Mouse (Mus musculus) hindbrain, embryonic 10.5 days (tissue): Measurements from ENCODE around the gene Gm37240. TPM values are rescaled to one million over a fixed set of nuclear protein-coding genes. Genes with fewer than 3 reads are reported as not detected.

Experiments used
- DNase-seq: peaks from one replicate; pipeline ENCODE4 v3.0.0-alpha.2; 2017; ENCODE audit warnings: low spot score
- H3K27ac ChIP-seq: fragments of 300-500 bp; sonication (generic); 2 replicates; pipeline ENCODE4 v1.5.1; 2016; ENCODE audit warnings: mild to moderate bottlenecking, moderate library complexity
- H3K27me3 ChIP-seq: fragments of 300-500 bp; sonication (generic); 2 replicates; pipeline ENCODE4 v1.6.1; 2016; ENCODE audit warnings: mild to moderate bottlenecking; ENCODE audit not compliant: poor library complexity, insufficient read depth, severe bottlenecking
- H3K36me3 ChIP-seq: fragments of 300-500 bp; sonication (generic); 2 replicates; pipeline ENCODE4 v1.6.1; 2016; ENCODE audit warnings: mild to moderate bottlenecking, moderate library complexity
- H3K4me1 ChIP-seq: fragments of 300-500 bp; sonication (generic); replicated peaks from 2 replicates; pipeline ENCODE4 v1.6.1; 2016; ENCODE audit warnings: mild to moderate bottlenecking
- H3K4me3 ChIP-seq: fragments of 300-500 bp; sonication (generic); 2 replicates; pipeline ENCODE4 v1.5.1; 2016; ENCODE audit warnings: mild to moderate bottlenecking, moderate library complexity
- H3K9me3 ChIP-seq: fragments of 300-500 bp; sonication (generic); 2 replicates; pipeline ENCODE4 v1.6.1; 2016; ENCODE audit warnings: mild to moderate bottlenecking, moderate library complexity
- WGBS: fragments of 180-500 bp; shearing (Covaris S2); methylation state at CpG from one replicate; pipeline ENCODE4 v1.1.7; 2016; 5-methylcytosine and 5-hydroxymethylcytosine counted together
- polyA plus RNA-seq: library from polyadenylated mRNA; unstranded; fragments of >200 nt; fragmentation: Nextera tagmentation; extraction: Ambion mirVana; gene quantifications from 2 replicates; pipeline ENCODE4 v1.2.1, GENCODE M21; 2016

Gm37240 gene
- polyA plus RNA-seq, 1 experiment from 2014 or later: 1.4 TPM

DNA sequence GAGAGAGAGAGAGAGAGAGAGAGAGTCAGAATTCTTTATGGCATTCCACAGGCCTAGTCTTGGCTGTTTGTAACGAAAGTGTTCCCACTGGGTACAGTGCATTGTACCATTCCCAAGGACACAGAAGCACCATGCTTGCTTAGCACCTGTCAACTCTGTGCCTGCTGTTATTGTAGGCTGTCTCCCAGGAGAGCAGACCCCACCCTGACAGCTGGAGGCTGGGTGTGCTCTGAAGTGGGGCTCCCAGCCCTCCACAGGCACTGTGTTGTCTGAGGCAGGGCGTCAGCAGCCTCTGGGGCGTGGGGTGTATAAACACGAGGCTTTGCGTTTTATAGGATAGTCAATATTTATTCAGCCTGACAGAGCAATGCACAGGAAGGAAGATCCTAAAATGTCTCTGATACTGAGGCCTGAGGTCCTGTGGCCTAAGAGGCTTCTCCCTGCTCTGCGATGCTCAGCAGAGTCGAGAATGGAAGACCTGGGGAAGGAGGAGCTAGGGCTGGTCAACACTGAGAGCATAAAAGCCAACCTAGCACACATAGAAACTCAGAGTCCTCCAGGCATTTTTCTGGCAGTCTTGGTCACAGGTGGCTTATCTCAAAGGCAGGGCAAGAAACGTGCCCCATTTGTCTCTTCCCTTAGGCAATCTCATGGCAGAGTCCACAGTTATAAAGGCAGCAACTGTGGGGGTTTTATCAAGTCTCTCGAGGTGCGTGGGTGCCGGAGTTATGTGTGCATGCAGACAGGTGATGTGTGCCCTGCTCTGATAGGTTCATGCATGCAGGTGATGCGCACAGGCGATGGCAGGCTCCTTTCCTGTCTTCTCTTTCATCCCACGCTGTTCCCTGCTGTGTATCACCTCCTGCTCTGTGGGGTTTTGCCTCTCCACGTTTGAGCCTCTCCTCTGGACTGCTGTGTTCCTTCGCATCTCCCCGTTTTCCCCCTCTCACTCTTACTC lies 677.2 kb downstream of the Gm37240 start:
- Histone ChIP-seq H3K4me1 (no peaks in the 10 kb centered on the region), H3K27ac (no peak overlapping the region), H3K27me3 (no peaks in the 10 kb centered on the region), H3K9me3 (no peaks in the 10 kb centered on the region), H3K36me3 (no peaks in the 10 kb centered on the region), H3K4me3 (no peak overlapping the region)
- DNase-seq: no peak
- 80% methylated on average over 17 of the region's 17 CpGs for WGBS

- WGBS: 88% methylated on average over 7 of the region's 7 CpGs
- Histone ChIP-seq H3K9me3 (no peaks in the 10 kb centered on the region), H3K36me3 (no peaks in the 10 kb centered on the region), H3K4me3 (no peak overlapping the region), H3K27ac (no peak overlapping the region), H3K27me3 (no peaks in the 10 kb centered on the region), H3K4me1 (peaks cover 8% of the 10 kb centered on the region)
- no peak for DNase-seq
These were observed 680.8 kb downstream of the Gm37240 start for GRCm38 (mm10) chr3:85206475-85206874.

DNA sequence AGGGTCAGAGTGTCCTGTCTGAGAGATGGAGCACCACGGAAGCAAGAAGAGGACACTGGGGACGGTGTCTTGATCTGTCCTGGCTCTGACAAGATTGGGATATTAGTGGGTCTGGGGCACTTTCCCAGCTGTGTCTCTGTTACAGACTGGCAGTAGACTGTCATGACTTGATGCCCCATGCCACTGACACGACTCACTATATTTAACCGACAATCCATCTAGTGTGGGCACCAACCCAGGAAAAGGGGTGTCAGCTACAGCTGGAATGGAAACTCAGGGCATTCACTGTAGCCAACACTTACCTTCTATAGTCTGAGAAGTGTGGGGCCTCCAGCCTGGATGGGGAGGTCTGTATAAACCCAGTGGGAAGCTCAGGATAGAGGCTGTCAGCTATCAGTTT lies 681.4 kb downstream of the Gm37240 start:
- no peaks in the 10 kb centered on the region for H3K27me3 ChIP-seq
- 95% methylated on average over 4 of the region's 4 CpGs for WGBS
- no peak overlapping the region for H3K4me3 ChIP-seq
- no peak overlapping the region for H3K27ac ChIP-seq
- no peak for DNase-seq
- H3K4me1 ChIP-seq: peaks cover 8% of the 10 kb centered on the region
- H3K9me3 ChIP-seq: no peaks in the 10 kb centered on the region
- no peaks in the 10 kb centered on the region for H3K36me3 ChIP-seq

DNA sequence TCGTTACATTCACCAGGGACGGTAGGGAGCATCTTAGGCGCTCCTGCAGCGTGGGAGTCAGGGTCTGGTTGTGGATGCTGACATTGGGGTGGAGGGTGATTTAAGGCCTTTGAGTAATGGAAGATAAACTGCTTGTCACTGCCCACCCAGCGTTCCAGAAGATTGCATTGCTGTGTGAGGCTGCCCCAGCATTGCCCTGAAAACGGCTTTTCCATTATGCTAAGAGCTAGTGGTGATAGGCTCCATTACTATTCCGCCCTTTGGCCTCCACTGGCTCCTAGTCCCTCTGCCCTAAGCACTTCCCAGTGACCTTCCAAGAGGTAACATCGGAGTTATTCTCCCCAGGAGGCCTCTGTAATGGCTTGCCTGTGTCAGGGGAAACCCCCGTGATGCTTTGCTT lies 683.7 kb downstream of the Gm37240 start:
- Histone ChIP-seq H3K36me3 (no peaks in the 10 kb centered on the region), H3K4me1 (peaks cover 8% of the 10 kb centered on the region), H3K4me3 (no peak overlapping the region), H3K27ac (no peak overlapping the region), H3K27me3 (no peaks in the 10 kb centered on the region), H3K9me3 (no peaks in the 10 kb centered on the region)
- DNase-seq: no peak
- 67% methylated on average over 9 of the region's 9 CpGs for WGBS

DNA sequence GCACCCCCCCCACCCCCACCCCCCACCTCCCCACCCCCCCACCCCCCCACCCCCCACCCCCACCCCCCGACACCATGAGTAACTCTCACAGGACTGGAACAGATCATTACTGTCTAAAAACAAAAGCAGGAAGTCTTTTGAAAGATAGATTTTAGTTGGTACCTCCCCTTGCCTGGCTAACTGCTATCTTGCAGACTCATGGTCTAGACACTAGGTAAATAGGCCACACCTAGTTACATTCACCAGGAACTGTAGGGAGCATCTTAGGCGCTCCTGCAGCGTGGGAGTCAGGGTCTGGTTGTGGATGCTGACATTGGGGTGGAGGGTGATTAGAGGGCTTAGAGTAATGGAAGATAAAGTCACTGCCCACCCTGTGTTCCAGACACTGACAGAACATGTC lies 684.6 kb downstream of the Gm37240 start:
- no peak for DNase-seq
- Histone ChIP-seq H3K27ac (no peak overlapping the region), H3K4me1 (peaks cover 8% of the 10 kb centered on the region), H3K36me3 (no peaks in the 10 kb centered on the region), H3K4me3 (no peak overlapping the region), H3K9me3 (no peaks in the 10 kb centered on the region), H3K27me3 (no peaks in the 10 kb centered on the region)
- 82% methylated on average over 3 of the region's 3 CpGs for WGBS

- peaks cover 8% of the 10 kb centered on the region for H3K4me1 ChIP-seq
- H3K9me3 ChIP-seq: no peaks in the 10 kb centered on the region
- H3K27me3 ChIP-seq: no peaks in the 10 kb centered on the region
- WGBS: 84% methylated on average over 4 of the region's 4 CpGs
- H3K4me3 ChIP-seq: no peak overlapping the region
- H3K27ac ChIP-seq: no peak overlapping the region
- H3K36me3 ChIP-seq: no peaks in the 10 kb centered on the region
- no peak for DNase-seq
These were observed 685.5 kb downstream of the Gm37240 start for GRCm38 (mm10) chr3:85201785-85202184.

- no peaks in the 10 kb centered on the region for H3K27me3 ChIP-seq
- H3K4me3 ChIP-seq: no peak overlapping the region
- no peak for DNase-seq
- no peaks in the 10 kb centered on the region for H3K9me3 ChIP-seq
- H3K27ac ChIP-seq: no peak overlapping the region
- H3K36me3 ChIP-seq: no peaks in the 10 kb centered on the region
- WGBS: 95% methylated on average over 3 of the region's 3 CpGs
- H3K4me1 ChIP-seq: no peaks in the 10 kb centered on the region
These were observed 688.8 kb downstream of the Gm37240 start for GRCm38 (mm10) chr3:85198496-85198895.

DNA sequence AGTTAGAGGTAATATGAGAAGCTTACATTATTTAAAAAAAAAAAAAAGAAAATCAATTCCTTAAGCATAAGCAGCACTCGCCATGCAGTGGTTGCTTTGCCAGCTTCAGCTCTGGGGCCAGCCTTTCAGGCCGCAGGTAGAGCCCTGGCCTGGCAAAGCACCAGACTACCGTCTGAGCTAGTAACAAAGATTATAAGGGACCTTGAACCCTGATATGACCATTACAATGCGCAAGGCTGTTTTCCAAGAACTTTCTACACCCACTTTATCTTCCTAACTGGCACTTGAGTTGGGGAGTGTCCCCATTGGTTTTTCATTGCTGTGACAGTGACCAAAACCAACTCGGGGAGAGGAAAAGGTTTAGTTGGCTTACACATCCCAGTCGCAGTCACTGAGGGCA lies 690.2 kb downstream of the Gm37240 start:
- no peaks in the 10 kb centered on the region for H3K4me1 ChIP-seq
- H3K36me3 ChIP-seq: no peaks in the 10 kb centered on the region
- H3K27ac ChIP-seq: no peak overlapping the region
- no peak overlapping the region for H3K4me3 ChIP-seq
- no peaks in the 10 kb centered on the region for H3K27me3 ChIP-seq
- WGBS: 88% methylated on average over 6 of the region's 6 CpGs
- no peak for DNase-seq
- H3K9me3 ChIP-seq: no peaks in the 10 kb centered on the region

- H3K27me3 ChIP-seq: no peaks in the 10 kb centered on the region
- H3K4me1 ChIP-seq: no peaks in the 10 kb centered on the region
- DNase-seq: no peak
- WGBS: 83% methylated on average over 4 of the region's 4 CpGs
- no peaks in the 10 kb centered on the region for H3K36me3 ChIP-seq
- H3K9me3 ChIP-seq: no peaks in the 10 kb centered on the region
- H3K27ac ChIP-seq: no peak overlapping the region
- H3K4me3 ChIP-seq: no peak overlapping the region
These were observed 690.7 kb downstream of the Gm37240 start for GRCm38 (mm10) chr3:85196591-85196990.

DNA sequence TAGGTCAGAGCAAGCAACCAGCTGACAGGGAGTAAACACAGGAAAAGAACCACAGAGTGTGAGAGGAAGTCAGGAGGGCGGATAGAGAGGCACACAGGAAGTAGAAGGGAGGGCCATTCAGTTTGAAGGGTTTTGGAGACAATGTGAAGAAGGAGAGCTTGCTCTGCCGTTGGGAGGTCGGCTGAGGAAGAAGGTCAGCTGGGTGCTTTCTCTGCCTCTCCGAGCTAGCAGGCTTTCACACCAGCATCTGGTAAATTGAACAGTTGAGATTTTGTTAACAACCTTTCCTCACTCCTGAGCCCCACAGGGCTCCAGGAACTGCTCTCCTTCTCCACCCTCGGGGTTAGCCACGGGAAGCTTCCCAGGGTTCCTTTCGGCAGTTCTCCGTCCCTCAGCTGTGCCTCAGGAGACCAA lies 692.2 kb downstream of the Gm37240 start:
- 66% methylated on average over 8 of the region's 8 CpGs for WGBS
- H3K27me3 ChIP-seq: no peaks in the 10 kb centered on the region
- no peak for DNase-seq

DNA sequence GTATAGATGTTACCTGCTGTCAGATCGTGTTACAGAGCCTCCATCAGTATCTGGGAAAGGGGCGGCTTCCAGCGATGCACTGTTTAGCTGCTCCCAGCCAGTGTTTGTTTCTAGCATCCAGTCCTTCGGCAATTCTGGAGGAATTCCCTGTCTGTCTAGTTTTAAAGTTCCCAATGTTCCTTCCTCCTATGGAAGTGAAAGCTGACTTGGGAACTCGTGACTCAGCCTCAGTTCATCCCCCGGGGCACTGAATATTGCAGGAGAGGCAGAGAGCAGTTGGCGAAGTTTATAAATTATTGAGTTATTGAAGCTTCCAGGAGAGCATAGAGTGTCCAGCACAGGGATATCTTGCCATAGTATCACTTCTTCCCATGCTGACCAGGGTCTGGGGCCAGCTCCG lies 697.5 kb downstream of the Gm37240 start:
- no peak overlapping the region for H3K4me3 ChIP-seq
- no peak overlapping the region for H3K27ac ChIP-seq
- H3K9me3 ChIP-seq: no peaks in the 10 kb centered on the region
- peaks cover 29% of the 10 kb centered on the region for H3K4me1 ChIP-seq
- H3K27me3 ChIP-seq: no peaks in the 10 kb centered on the region; the same call in 1 of the 2 replicates
- no peaks in the 10 kb centered on the region for H3K36me3 ChIP-seq
- WGBS: 69% methylated on average over 8 of the region's 8 CpGs
- DNase-seq: no peak

More for the DNA sequence above, 692.2 kb downstream of the Gm37240 start:
- H3K4me1 ChIP-seq: no peaks in the 10 kb centered on the region
- H3K27ac ChIP-seq: peak overlapping the region; percentile 40; the same call in 1 of the 2 replicates
- H3K9me3 ChIP-seq: no peaks in the 10 kb centered on the region
- no peak overlapping the region for H3K4me3 ChIP-seq
- H3K36me3 ChIP-seq: no peaks in the 10 kb centered on the region

GRCm38 (mm10) chr3:85188364-85188763 lies 699.0 kb downstream of the Gm37240 start:
- no peak for DNase-seq
- no peak overlapping the region; the same call in 1 of the 2 replicates for H3K27ac ChIP-seq
- peaks cover 29% of the 10 kb centered on the region for H3K4me1 ChIP-seq
- no peak overlapping the region for H3K4me3 ChIP-seq
- no peaks in the 10 kb centered on the region for H3K9me3 ChIP-seq
- no peaks in the 10 kb centered on the region for H3K36me3 ChIP-seq
- WGBS: 38% methylated on average over 5 of the region's 5 CpGs
- H3K27me3 ChIP-seq: no peaks in the 10 kb centered on the region; the same call in 1 of the 2 replicates

GRCm38 (mm10) chr3:85186661-85187076 lies 700.6 kb downstream of the Gm37240 start:
- no peak for DNase-seq
- Histone ChIP-seq H3K4me3 (no peak overlapping the region), H3K4me1 (peaks cover 29% of the 10 kb centered on the region), H3K36me3 (no peaks in the 10 kb centered on the region), H3K27ac (peak overlapping the region; percentile 23; the same call in 1 of the 2 replicates), H3K9me3 (no peaks in the 10 kb centered on the region), H3K27me3 (no peaks in the 10 kb centered on the region; the same call in 1 of the 2 replicates)
- WGBS: 60% methylated on average over 19 of the region's 19 CpGs
